Mouse (Mus musculus) CH12.LX (cell line): Measurements from ENCODE around the gene Btbd16.

Experiments
- CTCF ChIP-seq, 2 experiments: IDR thresholded peaks in 1 of 2; conservative IDR thresholded peaks in 1 of 2; 2 replicates each; pipeline ENCODE4 v1.5.1; 2011 to 2012; ENCODE audit warnings: low read depth in 2 of 2, low read length in 2 of 2, improper control_type of control experiment in 1 of 2, inconsistent platforms in 1 of 2, mild to moderate bottlenecking in 1 of 2, moderate library complexity in 1 of 2
- EP300 ChIP-seq: IDR thresholded peaks from 2 replicates; pipeline ENCODE4 v1.6.1; 2011; ENCODE audit warnings: low read length, improper control_type of control experiment
- JUND ChIP-seq: conservative IDR thresholded peaks from 2 replicates; pipeline ENCODE4 v1.6.1; 2011; ENCODE audit warnings: low read depth, low read length, improper control_type of control experiment
- KAT2A ChIP-seq: IDR thresholded peaks from 2 replicates; pipeline ENCODE4 v1.6.1; 2012; ENCODE audit warnings: low read length, improper control_type of control experiment, inconsistent platforms; ENCODE audit not compliant: insufficient replicate concordance
- MAFK ChIP-seq: IDR thresholded peaks from 2 replicates; pipeline ENCODE4 v1.6.1; 2011; ENCODE audit warnings: low read length, improper control_type of control experiment; ENCODE audit not compliant: insufficient replicate concordance
- MAX ChIP-seq: IDR thresholded peaks from 2 replicates; pipeline ENCODE4 v1.6.1; 2011; ENCODE audit warnings: low read length, improper control_type of control experiment
- MYC ChIP-seq: IDR thresholded peaks from 2 replicates; pipeline ENCODE4 v1.6.1; 2011; ENCODE audit warnings: low read depth, mild to moderate bottlenecking, improper control_type of control experiment, low read length
- NRF1 ChIP-seq: IDR thresholded peaks from 2 replicates; pipeline ENCODE4 v1.6.1; 2014; ENCODE audit warnings: low read depth, mild to moderate bottlenecking, inconsistent platforms, low read length, improper control_type of control experiment, moderate library complexity
- POLR2A ChIP-seq: IDR thresholded peaks from 2 replicates; pipeline ENCODE4 v1.6.1; 2011; ENCODE audit warnings: low read depth, mild to moderate bottlenecking, improper control_type of control experiment, low read length
- TBP ChIP-seq: conservative IDR thresholded peaks from 2 replicates; pipeline ENCODE4 v1.6.1; 2011; ENCODE audit warnings: low read depth, low read length, improper control_type of control experiment
- TCF12 ChIP-seq: IDR thresholded peaks from 2 replicates; pipeline ENCODE4 v1.6.1; 2014; ENCODE audit warnings: low read depth, mild to moderate bottlenecking, inconsistent platforms, low read length, improper control_type of control experiment
- USF1 ChIP-seq: IDR thresholded peaks from 2 replicates; pipeline ENCODE4 v1.6.1; 2014; ENCODE audit warnings: low read depth, mild to moderate bottlenecking, inconsistent platforms, low read length, improper control_type of control experiment
- ZMIZ1 ChIP-seq: IDR thresholded peaks from 2 replicates; pipeline ENCODE4 v1.6.1; 2012; ENCODE audit warnings: low read depth, mild to moderate bottlenecking, inconsistent platforms, low read length, improper control_type of control experiment

DNA sequence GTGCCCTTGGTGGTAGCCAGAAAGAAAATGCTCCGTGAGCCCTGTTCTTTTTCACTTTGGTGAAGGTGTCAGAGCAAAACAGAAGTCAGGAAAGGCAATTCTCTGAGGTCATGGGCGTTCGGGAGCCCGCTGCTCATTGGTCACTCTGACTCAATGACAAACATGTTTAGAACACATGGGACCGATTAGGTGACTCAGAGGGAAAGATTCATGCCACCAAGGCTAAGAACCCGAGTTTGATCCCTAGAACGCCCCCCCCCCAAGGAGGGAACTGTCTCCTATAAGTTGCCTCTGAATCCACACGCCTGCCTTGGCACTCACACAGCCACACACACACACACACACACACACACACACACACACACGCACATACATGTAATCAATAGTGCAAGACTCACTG is 19.8 kb downstream of the Btbd16 start:
- no peak for TF ChIP-seq TBP
- TF ChIP-seq MYC, result no peak
- TF ChIP-seq EP300, result no peak
- no peak for TF ChIP-seq TCF12
- no peak for TF ChIP-seq CTCF (conservative IDR thresholded peaks at IDR 0.05 in 1 of 2, IDR thresholded peaks at IDR 0.05 in 1 of 2; ENCODE audit: low read depth in 2 of 2, low read length in 2 of 2)
- no peak for TF ChIP-seq USF1
- no peak for TF ChIP-seq JUND
- no peak for TF ChIP-seq NRF1
- no peak for TF ChIP-seq MAX
- no peak for TF ChIP-seq KAT2A
- no peak for TF ChIP-seq POLR2A
- TF ChIP-seq ZMIZ1, result no peak
- TF ChIP-seq MAFK, result no peak
